Mouse (Mus musculus) limb, embryonic 14.5 days (tissue): ENCODE data around the gene Ipcef1. TPM values are rescaled to one million over a fixed set of nuclear protein-coding genes. Genes with fewer than 3 reads are reported as not detected.

Experiments
- ATAC-seq: fragments of 200-750 bp; cut with Nextera tagmentation; 2 replicates; pipeline ENCODE4 v1.8.0; 2017; ENCODE audit warnings: low read depth, moderate number of reproducible peaks, moderate TSS enrichment; ENCODE audit not compliant: low FRiP score
- DNase-seq: peaks from one replicate; pipeline ENCODE4 v3.0.0-alpha.2; 2015; ENCODE audit warnings: low spot score
- H3K27ac ChIP-seq: fragments of 300-500 bp; sonication (generic); replicated peaks from 2 replicates; pipeline ENCODE4 v1.5.1; 2014; ENCODE audit warnings: low read depth, mild to moderate bottlenecking, low read length, moderate library complexity, mixed read lengths
- H3K27me3 ChIP-seq: fragments of 300-500 bp; sonication (generic); 2 replicates; pipeline ENCODE4 v1.6.1; 2014; ENCODE audit warnings: low read length, mixed read lengths; ENCODE audit not compliant: control insufficient read depth, insufficient read depth
- H3K36me3 ChIP-seq: fragments of 300-500 bp; sonication (generic); 2 replicates; pipeline ENCODE4 v1.6.1; 2014; ENCODE audit warnings: mild to moderate bottlenecking, low read length, moderate library complexity, mixed read lengths; ENCODE audit not compliant: control insufficient read depth, insufficient read depth
- H3K4me1 ChIP-seq: fragments of 300-500 bp; sonication (generic); 2 replicates; pipeline ENCODE4 v1.6.1; 2014; ENCODE audit warnings: antibody characterized with exemption, low read length, mixed read lengths; ENCODE audit not compliant: control insufficient read depth, insufficient read depth
- H3K4me2 ChIP-seq: fragments of 300-500 bp; sonication (generic); replicated peaks from 2 replicates; pipeline ENCODE4 v1.6.1; 2014; ENCODE audit warnings: low read depth, mild to moderate bottlenecking, low read length, moderate library complexity; ENCODE audit not compliant: severe bottlenecking
- H3K4me3 ChIP-seq: fragments of 300-500 bp; sonication (generic); replicated peaks from 2 replicates; pipeline ENCODE4 v1.5.1; 2014; ENCODE audit warnings: low read length
- H3K9ac ChIP-seq: fragments of 300-500 bp; sonication (generic); 2 replicates; pipeline ENCODE4 v1.6.1; 2014; ENCODE audit warnings: mild to moderate bottlenecking, low read depth, low read length, moderate library complexity; ENCODE audit not compliant: severe bottlenecking
- H3K9me3 ChIP-seq: fragments of 300-500 bp; sonication (generic); 2 replicates; pipeline ENCODE4 v1.6.1; 2016; ENCODE audit warnings: low read length; ENCODE audit not compliant: control insufficient read depth
- POLR2A ChIP-seq: fragments of 200-500 bp; IDR thresholded peaks from 2 replicates; pipeline ENCODE4 v1.8.0; 2012; ENCODE audit warnings: inconsistent platforms, mild to moderate bottlenecking, moderate library complexity, borderline replicate concordance; ENCODE audit not compliant: insufficient read depth, insufficient read length; ENCODE audit errors: extremely low read depth
- WGBS: fragments of 180-500 bp; shearing (Covaris S2); extraction: QIAGEN DNeasy Blood & Tissue Kit; methylation state at CpG from one replicate; pipeline ENCODE4 v1.1.7; 2014; 5-methylcytosine and 5-hydroxymethylcytosine counted together
- polyA plus RNA-seq, 2 experiments: library from polyadenylated mRNA; depleted of rRNA in 1 of 2; stranded (reverse) in 1 of 2; unstranded in 1 of 2; fragments of >200 nt; fragmentation: Nextera tagmentation in 1 of 2; extraction: Ambion mirVana in 1 of 2; gene quantifications; 2 replicates each; pipeline versions ENCODE4 v1.2.1 to v1.2.3; 2012 to 2014

Ipcef1 gene
- polyA plus RNA-seq, 2 experiments: 0.18 to 0.36 TPM

DNA sequence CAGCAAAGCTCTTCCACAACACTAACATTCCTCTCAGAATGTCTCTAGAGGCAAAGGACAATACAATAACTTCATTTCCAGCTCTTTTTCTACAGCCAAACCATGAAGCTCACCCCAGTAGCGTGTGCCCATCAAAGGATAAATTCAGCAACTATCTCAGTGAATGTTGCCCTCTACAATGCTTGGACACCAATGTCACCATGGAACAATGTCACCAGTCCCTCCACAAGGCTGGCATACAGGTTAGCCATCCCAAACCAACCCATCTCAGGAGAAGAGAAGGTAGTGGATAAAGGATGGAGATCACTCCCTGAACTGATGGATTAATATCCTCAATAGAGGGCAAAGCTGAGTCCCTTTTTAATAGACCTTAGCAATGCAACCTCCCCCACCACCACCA lies 73.5 kb downstream of the Ipcef1 start:
- Histone ChIP-seq H3K4me2 (no peak overlapping the region), H3K4me3 (no peak overlapping the region), H3K27ac (no peak overlapping the region), H3K4me1 (peaks cover 4% of the 10 kb centered on the region; the same call in 1 of the 2 replicates), H3K9ac (no peak overlapping the region), H3K27me3 (no peaks in the 10 kb centered on the region), H3K9me3 (no peaks in the 10 kb centered on the region), H3K36me3 (no peaks in the 10 kb centered on the region)
- DNase-seq: no peak
- TF ChIP-seq POLR2A: no peak
- 95% methylated on average over 1 of the region's 1 CpGs for WGBS
- no peak for ATAC-seq

DNA sequence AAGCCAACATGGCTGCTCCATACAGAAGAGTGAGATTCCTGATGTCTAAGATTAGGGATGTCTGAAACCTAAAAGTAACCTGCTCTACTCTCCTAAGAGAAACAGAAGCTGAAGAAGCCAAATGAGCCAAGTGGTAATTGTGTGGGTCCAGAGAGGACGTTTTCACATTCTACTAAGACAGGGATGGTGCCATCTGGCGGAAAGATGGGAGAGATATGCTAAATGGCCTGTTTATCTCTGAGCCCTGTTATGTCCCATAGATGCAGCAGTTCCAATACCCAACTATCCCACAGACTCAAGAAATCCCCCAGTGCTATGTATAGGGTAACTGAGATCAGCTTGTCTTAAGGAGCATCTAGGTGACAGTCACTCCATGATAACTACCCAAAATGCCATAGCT lies 74.4 kb downstream of the Ipcef1 start:
- Histone ChIP-seq H3K27ac (no peak overlapping the region), H3K9ac (no peak overlapping the region), H3K4me3 (no peak overlapping the region), H3K4me2 (no peak overlapping the region), H3K36me3 (no peaks in the 10 kb centered on the region), H3K27me3 (no peaks in the 10 kb centered on the region), H3K9me3 (no peaks in the 10 kb centered on the region), H3K4me1 (peaks cover 4% of the 10 kb centered on the region; the same call in 1 of the 2 replicates)
- WGBS: 61% methylated on average over 2 of the region's 2 CpGs
- no peak for DNase-seq
- no peak for TF ChIP-seq POLR2A
- no peak for ATAC-seq

DNA sequence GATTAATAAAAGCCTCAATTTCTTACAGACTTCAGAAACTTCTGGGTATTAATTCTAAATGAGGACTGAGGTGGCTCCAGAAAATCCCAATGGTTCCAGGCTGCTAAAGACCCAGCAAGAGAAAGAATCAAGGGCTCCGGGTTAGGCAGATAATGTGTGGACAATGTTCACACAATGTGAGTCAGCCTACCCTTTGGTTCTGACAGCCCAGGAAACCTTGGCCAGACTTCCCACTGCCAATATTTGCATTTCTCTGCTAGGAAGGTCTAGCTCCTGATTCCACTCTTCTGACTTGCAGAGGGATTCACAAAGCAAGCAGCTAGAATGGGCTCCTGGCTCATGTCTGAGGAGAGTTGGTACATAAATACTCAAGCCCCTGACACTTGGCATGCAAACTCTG lies 83.9 kb downstream of the Ipcef1 start:
- Histone ChIP-seq H3K27me3 (no peaks in the 10 kb centered on the region), H3K27ac (no peak overlapping the region), H3K4me3 (no peak overlapping the region), H3K9me3 (no peaks in the 10 kb centered on the region), H3K4me1 (no peaks in the 10 kb centered on the region), H3K4me2 (no peak overlapping the region), H3K36me3 (no peaks in the 10 kb centered on the region), H3K9ac (no peak overlapping the region)
- DNase-seq (no peak), ATAC-seq (no peak)
- WGBS: 92% methylated on average over 1 of the region's 1 CpGs
- TF ChIP-seq POLR2A: no peak

DNA sequence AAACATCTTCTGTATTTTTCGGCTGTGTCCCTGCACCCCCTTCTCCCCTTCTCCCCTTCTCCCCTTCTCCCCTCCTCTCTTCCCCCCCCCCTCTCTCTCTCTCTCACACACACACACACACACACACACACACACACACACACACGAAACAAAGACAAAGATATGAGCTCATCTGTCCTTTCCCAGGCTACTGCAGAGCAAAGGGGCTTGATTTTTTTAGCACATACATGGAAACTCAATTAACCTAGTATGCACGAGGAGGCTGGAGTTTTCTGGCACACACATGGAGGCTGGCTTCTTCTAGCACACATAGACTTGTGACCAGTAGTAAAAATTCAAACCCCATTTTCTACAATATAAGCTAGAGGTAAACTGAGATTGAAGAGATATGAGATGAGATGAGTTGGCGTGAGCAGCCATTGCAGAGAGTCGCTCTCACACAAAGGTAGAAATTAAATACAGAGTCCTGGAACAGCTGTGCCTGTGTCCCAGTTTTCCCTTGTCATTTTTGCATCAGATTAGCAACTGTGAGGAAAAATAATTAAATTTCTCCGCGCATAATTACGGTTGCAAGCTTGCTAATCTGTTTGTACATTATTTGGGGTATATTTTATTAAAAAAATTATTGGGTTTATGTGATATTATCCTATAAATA lies 84.6 kb downstream of the Ipcef1 start:
- TF ChIP-seq POLR2A: no peak

DNA sequence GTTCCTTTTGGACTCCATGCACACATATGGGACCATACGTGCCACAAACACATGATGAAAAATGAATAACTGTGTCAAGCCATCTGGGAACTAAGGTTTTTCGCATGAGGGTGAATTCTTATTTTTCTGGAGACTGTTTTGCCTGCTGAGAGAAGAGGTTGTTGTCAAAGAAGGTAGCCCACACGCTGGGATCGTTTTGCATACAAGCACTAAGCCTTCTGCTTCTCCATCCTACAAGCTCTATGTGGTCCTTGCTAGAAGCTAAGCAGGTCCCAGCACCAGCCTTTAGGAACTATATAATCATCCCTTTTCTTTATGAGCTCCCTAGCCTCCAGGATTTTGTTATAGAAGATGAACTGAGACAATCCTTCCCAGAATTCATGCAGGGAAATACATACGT lies 93.5 kb downstream of the Ipcef1 start:
- WGBS: 77% methylated on average over 5 of the region's 5 CpGs
- no peaks in the 10 kb centered on the region for H3K9me3 ChIP-seq
- no peak for DNase-seq
- H3K27ac ChIP-seq: no peak overlapping the region
- H3K9ac ChIP-seq: no peak overlapping the region
- H3K27me3 ChIP-seq: no peaks in the 10 kb centered on the region
- no peaks in the 10 kb centered on the region for H3K4me1 ChIP-seq
- no peak for ATAC-seq
- no peak overlapping the region for H3K4me2 ChIP-seq
- no peak for TF ChIP-seq POLR2A
- H3K36me3 ChIP-seq: no peaks in the 10 kb centered on the region
- no peak overlapping the region for H3K4me3 ChIP-seq

More for the DNA sequence above, 84.6 kb downstream of the Ipcef1 start:
- no peak for ATAC-seq
- no peaks in the 10 kb centered on the region for H3K9me3 ChIP-seq
- DNase-seq: no peak
- WGBS: 76% methylated on average over 8 of the region's 8 CpGs
- no peaks in the 10 kb centered on the region for H3K27me3 ChIP-seq
- no peak overlapping the region for H3K4me2 ChIP-seq
- no peak overlapping the region for H3K27ac ChIP-seq
- H3K4me3 ChIP-seq: no peak overlapping the region
- H3K4me1 ChIP-seq: no peaks in the 10 kb centered on the region
- H3K36me3 ChIP-seq: no peaks in the 10 kb centered on the region
- no peak overlapping the region for H3K9ac ChIP-seq
